Mouse (Mus musculus): Measurements from ENCODE around the gene Bahd1. TPM values are rescaled to one million over a fixed set of nuclear protein-coding genes. Genes with fewer than 3 reads are reported as not detected.

Gene Bahd1
- polyA plus RNA-seq, 1 experiment from 2014 or later = 3.4 TPM

DNA sequence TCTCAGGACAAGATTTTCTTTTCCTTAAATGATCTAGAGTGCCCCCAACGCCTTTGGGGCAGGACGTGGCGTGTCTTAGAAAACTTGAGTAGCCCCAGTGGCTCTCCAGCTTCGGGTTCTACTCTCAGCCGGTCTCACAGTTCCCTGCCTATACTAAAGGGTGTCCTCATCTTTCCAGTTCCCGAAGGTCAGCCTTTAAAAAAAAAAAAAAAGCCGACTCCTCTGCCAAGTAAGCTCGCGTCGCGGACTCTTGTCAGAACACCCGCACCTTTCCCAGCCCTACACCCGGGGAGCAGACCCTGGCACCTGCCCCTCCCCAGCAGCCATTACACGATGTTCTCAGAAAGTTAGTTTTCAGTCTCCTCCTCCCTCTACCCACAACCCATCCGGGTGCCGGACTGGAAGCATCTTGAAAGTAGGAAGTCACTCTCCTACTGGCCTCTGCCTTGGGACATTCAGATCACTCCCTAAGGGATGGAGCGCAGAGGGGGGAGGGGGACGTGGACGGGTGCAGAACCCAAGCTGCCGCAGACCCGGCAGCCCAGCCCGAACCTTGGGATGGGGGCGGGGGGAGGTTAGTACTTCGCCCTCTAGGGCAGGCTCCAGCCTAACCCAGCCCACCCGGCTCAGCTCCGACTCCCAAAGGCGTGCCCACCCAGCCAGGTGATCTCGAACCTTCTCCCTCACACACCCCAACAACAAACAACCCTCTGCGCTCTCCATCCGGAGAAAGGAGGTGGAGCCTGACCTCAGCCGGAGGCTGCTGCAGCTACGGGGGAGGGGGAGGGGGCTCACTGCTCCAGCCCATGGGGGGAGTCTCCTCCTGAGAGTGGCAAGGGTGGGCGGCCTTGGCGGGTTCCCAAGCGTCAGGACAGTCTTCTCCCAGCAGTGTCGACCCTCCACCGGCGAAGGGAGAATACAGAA is 3.9 kb upstream of the Bahd1 start:
- Histone ChIP-seq H3K4me1 (ENCODE audit: control insufficient read depth, insufficient read depth, low read length) (peaks cover 19% of the 10 kb centered on the region), H3K4me3 (replicated peaks; ENCODE audit: low read length) (peak overlapping the region; percentile 49), H3K27ac (ENCODE audit: low read length) (no peak overlapping the region), H3K27me3 (ENCODE audit: control insufficient read depth, insufficient read depth, low read length) (peaks cover 62% of the 10 kb centered on the region), H3K9ac (ENCODE audit: low read length) (peak overlapping the region; percentile 56), H3K9me3 (replicated peaks; ENCODE audit: control insufficient read depth, low read length) (no peaks in the 10 kb centered on the region), H3K4me2 (ENCODE audit: low read depth, low read length) (peak overlapping the region; percentile 80), H3K36me3 (ENCODE audit: control insufficient read depth, insufficient read depth, low read length) (no peaks in the 10 kb centered on the region)
- ATAC-seq (ENCODE audit: insufficient read depth, low FRiP score) = peak; percentile 48
- WGBS = 2% methylated on average over 38 of the region's 38 CpGs

- peaks cover 61% of the 10 kb centered on the region for H3K27me3 ChIP-seq (ENCODE audit: control insufficient read depth, insufficient read depth, low read length)
- 1% methylated on average over 13 of the region's 13 CpGs for WGBS
- no peak overlapping the region for H3K27ac ChIP-seq (ENCODE audit: low read length)
- peak overlapping the region; percentile 49 for H3K4me3 ChIP-seq (replicated peaks; ENCODE audit: low read length)
- H3K4me2 ChIP-seq (ENCODE audit: low read depth, low read length) = peak overlapping the region; percentile 80
- no peak for ATAC-seq (ENCODE audit: insufficient read depth, low FRiP score)
- peak overlapping the region; percentile 56 for H3K9ac ChIP-seq (ENCODE audit: low read length)
- H3K4me1 ChIP-seq (ENCODE audit: control insufficient read depth, insufficient read depth, low read length) = peaks cover 19% of the 10 kb centered on the region
- no peaks in the 10 kb centered on the region for H3K36me3 ChIP-seq (ENCODE audit: control insufficient read depth, insufficient read depth, low read length)
- H3K9me3 ChIP-seq (replicated peaks; ENCODE audit: control insufficient read depth, low read length) = no peaks in the 10 kb centered on the region
Observed at GRCm38 (mm10) chr2:118896914-118897291, 3.3 kb upstream of the Bahd1 start.

- Histone ChIP-seq H3K27ac (ENCODE audit: low read length) (no peak overlapping the region), H3K4me1 (ENCODE audit: control insufficient read depth, insufficient read depth, low read length) (peaks cover 19% of the 10 kb centered on the region), H3K9me3 (replicated peaks; ENCODE audit: control insufficient read depth, low read length) (no peaks in the 10 kb centered on the region), H3K4me2 (ENCODE audit: low read depth, low read length) (peak overlapping the region; percentile 80), H3K36me3 (ENCODE audit: control insufficient read depth, insufficient read depth, low read length) (no peaks in the 10 kb centered on the region), H3K27me3 (ENCODE audit: control insufficient read depth, insufficient read depth, low read length) (peaks cover 59% of the 10 kb centered on the region), H3K9ac (ENCODE audit: low read length) (peak overlapping the region; percentile 56; the same call in 1 of the 2 replicates), H3K4me3 (replicated peaks; ENCODE audit: low read length) (peak overlapping the region; percentile 49; the same call in 1 of the 2 replicates)
- no peak for ATAC-seq (ENCODE audit: insufficient read depth, low FRiP score)
- WGBS = 6% methylated on average over 7 of the region's 7 CpGs
Observed at GRCm38 (mm10) chr2:118897392-118897791, 2.8 kb upstream of the Bahd1 start.

GRCm38 (mm10) chr2:118897808-118898207 is 2.4 kb upstream of the Bahd1 start:
- H3K36me3 ChIP-seq (ENCODE audit: control insufficient read depth, insufficient read depth, low read length) = no peaks in the 10 kb centered on the region
- H3K4me2 ChIP-seq (ENCODE audit: low read depth, low read length) = no peak overlapping the region
- peaks cover 21% of the 10 kb centered on the region for H3K4me1 ChIP-seq (ENCODE audit: control insufficient read depth, insufficient read depth, low read length)
- H3K9me3 ChIP-seq (replicated peaks; ENCODE audit: control insufficient read depth, low read length) = no peaks in the 10 kb centered on the region
- H3K27me3 ChIP-seq (ENCODE audit: control insufficient read depth, insufficient read depth, low read length) = peaks cover 59% of the 10 kb centered on the region
- no peak overlapping the region for H3K27ac ChIP-seq (ENCODE audit: low read length)
- 5% methylated on average over 11 of the region's 11 CpGs for WGBS
- H3K9ac ChIP-seq (ENCODE audit: low read length) = no peak overlapping the region
- no peak overlapping the region for H3K4me3 ChIP-seq (replicated peaks; ENCODE audit: low read length)
- no peak for ATAC-seq (ENCODE audit: insufficient read depth, low FRiP score)

GRCm38 (mm10) chr2:118898771-118899170 is 1.4 kb upstream of the Bahd1 start:
- ATAC-seq (ENCODE audit: insufficient read depth, low FRiP score) = no peak
- H3K36me3 ChIP-seq (ENCODE audit: control insufficient read depth, insufficient read depth, low read length) = no peaks in the 10 kb centered on the region
- H3K4me1 ChIP-seq (ENCODE audit: control insufficient read depth, insufficient read depth, low read length) = peaks cover 28% of the 10 kb centered on the region
- no peak overlapping the region for H3K4me3 ChIP-seq (replicated peaks; ENCODE audit: low read length)
- no peak overlapping the region for H3K4me2 ChIP-seq (ENCODE audit: low read depth, low read length)
- 20% methylated on average over 4 of the region's 4 CpGs for WGBS
- H3K9me3 ChIP-seq (replicated peaks; ENCODE audit: control insufficient read depth, low read length) = no peaks in the 10 kb centered on the region
- H3K27me3 ChIP-seq (ENCODE audit: control insufficient read depth, insufficient read depth, low read length) = peaks cover 59% of the 10 kb centered on the region
- no peak overlapping the region for H3K27ac ChIP-seq (ENCODE audit: low read length)
- no peak overlapping the region for H3K9ac ChIP-seq (ENCODE audit: low read length)

GRCm38 (mm10) chr2:118899306-118899705 is 871 bp upstream of the Bahd1 start:
- Histone ChIP-seq H3K9ac (ENCODE audit: low read length) (no peak overlapping the region), H3K4me2 (ENCODE audit: low read depth, low read length) (no peak overlapping the region), H3K27ac (ENCODE audit: low read length) (no peak overlapping the region), H3K27me3 (ENCODE audit: control insufficient read depth, insufficient read depth, low read length) (peaks cover 56% of the 10 kb centered on the region), H3K9me3 (replicated peaks; ENCODE audit: control insufficient read depth, low read length) (no peaks in the 10 kb centered on the region), H3K36me3 (ENCODE audit: control insufficient read depth, insufficient read depth, low read length) (no peaks in the 10 kb centered on the region), H3K4me3 (replicated peaks; ENCODE audit: low read length) (no peak overlapping the region), H3K4me1 (ENCODE audit: control insufficient read depth, insufficient read depth, low read length) (peaks cover 28% of the 10 kb centered on the region)
- 26% methylated on average over 7 of the region's 7 CpGs for WGBS
- no peak for ATAC-seq (ENCODE audit: insufficient read depth, low FRiP score)

GRCm38 (mm10) chr2:118900826-118901140 is 606 bp downstream of the Bahd1 start:
- 0% methylated on average over 11 of the region's 11 CpGs for WGBS
- H3K36me3 ChIP-seq (ENCODE audit: control insufficient read depth, insufficient read depth, low read length) = no peaks in the 10 kb centered on the region
- ATAC-seq (ENCODE audit: insufficient read depth, low FRiP score) = no peak
- peak overlapping the region; percentile 100 for H3K4me2 ChIP-seq (ENCODE audit: low read depth, low read length)
- no peaks in the 10 kb centered on the region for H3K9me3 ChIP-seq (replicated peaks; ENCODE audit: control insufficient read depth, low read length)
- H3K4me1 ChIP-seq (ENCODE audit: control insufficient read depth, insufficient read depth, low read length) = peaks cover 28% of the 10 kb centered on the region
- H3K9ac ChIP-seq (ENCODE audit: low read length) = peak overlapping the region; percentile 91
- H3K4me3 ChIP-seq (replicated peaks; ENCODE audit: low read length) = peak overlapping the region; percentile 80
- H3K27ac ChIP-seq (ENCODE audit: low read length) = no peak overlapping the region
- peaks cover 41% of the 10 kb centered on the region for H3K27me3 ChIP-seq (ENCODE audit: control insufficient read depth, insufficient read depth, low read length)

- peaks cover 25% of the 10 kb centered on the region for H3K4me1 ChIP-seq (ENCODE audit: control insufficient read depth, insufficient read depth, low read length)
- no peaks in the 10 kb centered on the region for H3K9me3 ChIP-seq (replicated peaks; ENCODE audit: control insufficient read depth, low read length)
- peak overlapping the region; percentile 100 for H3K4me2 ChIP-seq (ENCODE audit: low read depth, low read length)
- WGBS = under 1% methylated on average over 92 of the region's 120 CpGs
- H3K27me3 ChIP-seq (ENCODE audit: control insufficient read depth, insufficient read depth, low read length) = peaks cover 39% of the 10 kb centered on the region
- H3K9ac ChIP-seq (ENCODE audit: low read length) = peak overlapping the region; percentile 91
- peak overlapping the region; percentile 78 for H3K27ac ChIP-seq (ENCODE audit: low read length)
- H3K36me3 ChIP-seq (ENCODE audit: control insufficient read depth, insufficient read depth, low read length) = no peaks in the 10 kb centered on the region
- peak overlapping the region; percentile 80 for H3K4me3 ChIP-seq (replicated peaks; ENCODE audit: low read length)
- peak; percentile 93 for ATAC-seq (ENCODE audit: insufficient read depth, low FRiP score)
Observed at GRCm38 (mm10) chr2:118901175-118902031, 1.2 kb downstream of the Bahd1 start.

All from stomach, embryonic 16.5 days (tissue).